In genomic region chr14:8183330-8183729, GRCm38 (mm10) we compare ENCODE assay signal across 14 mouse cellular contexts. TPM values are rescaled to one million over a fixed set of nuclear protein-coding genes. Genes with fewer than 3 reads are reported as not detected.
DNase-seq lines count a peak whose midpoint lies in the region; ATAC-seq and TF ChIP-seq lines count a peak whose summit lies in the region.
"Had no signal": no experiment of that assay in that cellular context is flagged by ENCODE, and none has a peak within 500 bp of the region (broad histone marks: within the 10 kb centered on the region; RNA-seq: fewer than 3 reads in every experiment).

No protein-coding gene starts in this region.

- TF ChIP-seq POLR2A in heart, adult 2 months (IDR thresholded peaks at IDR 0.05; ENCODE audit: insufficient read depth, low read depth, low read length): no peak

- no peak overlapping the region for H3K9ac ChIP-seq in heart, adult 2 months (ENCODE audit: low read depth, low read length)
- no peak overlapping the region for H3K9ac ChIP-seq in heart, embryonic 11.5 days (ENCODE audit: low read depth, low read length)
- H3K9ac ChIP-seq in lung, postnatal 0 days (replicated peaks; ENCODE audit: low read depth): no peak overlapping the region
- H3K9ac ChIP-seq: forebrain, embryonic 12.5 days had no signal

- no peak for TF ChIP-seq EP300 in heart, adult 2 months (IDR thresholded peaks at IDR 0.05; ENCODE audit: insufficient read depth, low read depth, low read length)
- TF ChIP-seq EP300 in lung, postnatal 0 days (IDR thresholded peaks at IDR 0.05): no peak

- H3K27ac ChIP-seq in heart, adult 2 months: no peak overlapping the region
- no peak overlapping the region for H3K27ac ChIP-seq in heart, embryonic 11.5 days (ENCODE audit: low read depth, low read length)
- no peak overlapping the region for H3K27ac ChIP-seq in lung, postnatal 0 days (ENCODE audit: low read length)
- H3K27ac ChIP-seq: forebrain, embryonic 12.5 days had no signal

- no peaks in the 10 kb centered on the region for H3K4me1 ChIP-seq in heart, adult 2 months (ENCODE audit: control insufficient read depth, insufficient read depth, low read length)
- no peaks in the 10 kb centered on the region for H3K4me1 ChIP-seq in heart, embryonic 11.5 days (ENCODE audit: control insufficient read depth, insufficient read depth, low read length)
- H3K4me1 ChIP-seq in lung, postnatal 0 days (ENCODE audit: insufficient read depth, low read depth, low read length): 0 out of 2 replicates have a peak, but pooled peaks cover 5% of the 10 kb centered on the region
- H3K4me1 ChIP-seq: forebrain, embryonic 12.5 days had no signal

- ATAC-seq in heart, embryonic 11.5 days (replicated peaks; ENCODE audit: insufficient number of reproducible peaks, low FRiP score, low TSS enrichment): no peak
- no peak for ATAC-seq in lung, postnatal 0 days
- peak; percentile 63; the same call in 1 of the 2 replicates for ATAC-seq in megakaryocyte progenitor cell, adult 5-6 weeks (replicated peaks; ENCODE audit: poor library complexity)

- H3K27me3 ChIP-seq in heart, adult 2 months (ENCODE audit: control insufficient read depth, insufficient read depth, low read length): no peaks in the 10 kb centered on the region
- H3K27me3 ChIP-seq in heart, embryonic 11.5 days (ENCODE audit: control insufficient read depth, insufficient read depth, low read length): no peaks in the 10 kb centered on the region
- no peaks in the 10 kb centered on the region for H3K27me3 ChIP-seq in lung, postnatal 0 days (replicated peaks; ENCODE audit: insufficient read depth, low read length)
- H3K27me3 ChIP-seq: forebrain, embryonic 12.5 days had no signal

- peak; percentile 44 for TF ChIP-seq CTCF in heart, adult 2 months (IDR thresholded peaks at IDR 0.05)
- peak; percentile 34; the same call in 1 of the 2 replicates for TF ChIP-seq CTCF in lung, postnatal 0 days (IDR thresholded peaks at IDR 0.05)

- H3K36me3 ChIP-seq in heart, adult 2 months (ENCODE audit: control insufficient read depth, insufficient read depth, low read length): no peaks in the 10 kb centered on the region
- no peaks in the 10 kb centered on the region for H3K36me3 ChIP-seq in heart, embryonic 11.5 days (ENCODE audit: control insufficient read depth, insufficient read depth, low read length)
- no peaks in the 10 kb centered on the region for H3K36me3 ChIP-seq in lung, postnatal 0 days (ENCODE audit: insufficient read depth, low read length)
- H3K36me3 ChIP-seq: forebrain, embryonic 12.5 days had no signal

- WGBS in heart, adult 2 months: 62% methylated on average over 3 of the region's 3 CpGs
- 62% methylated on average over 3 of the region's 3 CpGs for WGBS in heart, embryonic 11.5 days (ENCODE audit: insufficient replicate concordance)
- WGBS in lung, postnatal 0 days: 62% methylated on average over 3 of the region's 3 CpGs

- H3K4me3 ChIP-seq in heart, adult 2 months: no peak overlapping the region
- no peak overlapping the region for H3K4me3 ChIP-seq in heart, embryonic 11.5 days (ENCODE audit: low read depth, low read length)
- H3K4me3 ChIP-seq in lung, postnatal 0 days (ENCODE audit: low read depth, low read length): no peak overlapping the region
- H3K4me3 ChIP-seq: forebrain, embryonic 12.5 days had no signal

- no peak overlapping the region for H3K4me2 ChIP-seq in heart, embryonic 11.5 days
- no peak overlapping the region for H3K4me2 ChIP-seq in lung, postnatal 0 days (replicated peaks; ENCODE audit: low read depth, low read length)
- H3K4me2 ChIP-seq: forebrain, embryonic 12.5 days had no signal

- intact Hi-C loops in heart, adult 2 months (cut with DNase I): no loop called here

- 0 out of 2 replicates have a peak, but pooled peaks cover 2% of the 10 kb centered on the region for H3K9me3 ChIP-seq in heart, embryonic 11.5 days (replicated peaks; ENCODE audit: control insufficient read depth, low read length)
- no peaks in the 10 kb centered on the region for H3K9me3 ChIP-seq in lung, postnatal 0 days (ENCODE audit: low read length)
- H3K9me3 ChIP-seq: forebrain, embryonic 12.5 days had no signal

- DNase-seq in heart, adult 2 months: no peak
- no peak for DNase-seq in lung, postnatal 0 days (ENCODE audit: low spot score)
- DNase-seq in lung, postnatal 4 days: no peak
- DNase-seq in T-cell, adult 2 months (ENCODE audit: low spot score): peak; percentile 8
- DNase-seq in cerebellum, adult 18-20 months: no peak
- no peak for DNase-seq in embryo, embryonic 10 days (ENCODE audit: low spot score)
- DNase-seq: cerebellum, adult 11 months; gastrocnemius, postnatal 25 days; heart, postnatal 10 days; midbrain, embryonic 14.5 days; thymus, postnatal 36 days had no signal

- no peaks in the 10 kb centered on the region for H3K79me2 ChIP-seq in heart, adult 2 months (replicated peaks; ENCODE audit: control insufficient read depth, insufficient read depth, low read length)

RNA-seq across cellular contexts. Expression of gene Pdhb, which starts 10.5 kb away (rescaled TPM):
- 100 to 1,000 TPM; 722 to 825 TPM for total RNA-seq in heart, adult 2 months (2021)
- 324 and 636 TPM in 2 replicates for polyA plus RNA-seq in heart, adult 2 months (2012; rRNA removed)
- polyA plus RNA-seq in heart, embryonic 11.5 days (2014; fragmentation: Nextera tagmentation; extraction: Ambion mirVana): 413 and 460 TPM in 2 replicates
- polyA plus RNA-seq in lung, postnatal 0 days (2015; fragmentation: Nextera tagmentation; extraction: Ambion mirVana): 129 and 140 TPM in 2 replicates
- 84.6 and 98.4 TPM in 2 replicates for total RNA-seq in megakaryocyte progenitor cell, adult 5-6 weeks (2015)
- total RNA-seq in megakaryocyte progenitor cell, adult 5-6 weeks (2017): 144 and 170 TPM in 2 replicates

RNA-seq across cellular contexts. Expression of gene Kctd6, which starts 30.6 kb away (rescaled TPM):
- 10 to 100 TPM in 1 of 2 experiments, 1 to 10 TPM in 1; 8.4 to 10.3 TPM for total RNA-seq in heart, adult 2 months (2021)
- polyA plus RNA-seq in heart, adult 2 months (2012; rRNA removed): 7.3 and 10.7 TPM in 2 replicates
- polyA plus RNA-seq in heart, embryonic 11.5 days (2014; fragmentation: Nextera tagmentation; extraction: Ambion mirVana): 7.4 and 8.1 TPM in 2 replicates
- polyA plus RNA-seq in lung, postnatal 0 days (2015; fragmentation: Nextera tagmentation; extraction: Ambion mirVana): 18.5 and 19.5 TPM in 2 replicates
- 4.2 and 4.7 TPM in 2 replicates for total RNA-seq in megakaryocyte progenitor cell, adult 5-6 weeks (2015)
- total RNA-seq in megakaryocyte progenitor cell, adult 5-6 weeks (2017): 3.9 and 5.2 TPM in 2 replicates
